Mouse (Mus musculus) forebrain, embryonic 14.5 days (tissue): ENCODE data around the gene Pycr2. TPM values are rescaled to one million over a fixed set of nuclear protein-coding genes. Genes with fewer than 3 reads are reported as not detected.

Source experiments
- ATAC-seq: fragments of 200-750 bp; cut with Nextera tagmentation; 2 replicates; pipeline ENCODE4 v1.8.0; 2017; ENCODE audit warnings: mild to moderate bottlenecking, moderate library complexity
- DNase-seq: peaks from one replicate; pipeline ENCODE4 v3.0.0-alpha.2; 2015; ENCODE audit warnings: low spot score
- H3K27ac ChIP-seq: fragments of 300-500 bp; sonication (generic); 2 replicates; pipeline ENCODE4 v1.5.1; 2014; ENCODE audit warnings: low read depth, mild to moderate bottlenecking, control low read depth, low read length, moderate library complexity
- H3K27me3 ChIP-seq: fragments of 300-500 bp; sonication (generic); replicated peaks from 2 replicates; pipeline ENCODE4 v1.6.1; 2014; ENCODE audit warnings: low read length, control low read depth, mixed read lengths; ENCODE audit not compliant: control insufficient read depth, insufficient read depth
- H3K36me3 ChIP-seq: fragments of 300-500 bp; sonication (generic); 2 replicates; pipeline ENCODE4 v1.6.1; 2014; ENCODE audit warnings: low read length, control low read depth; ENCODE audit not compliant: control insufficient read depth, insufficient read depth
- H3K4me1 ChIP-seq: fragments of 300-500 bp; sonication (generic); 2 replicates; pipeline ENCODE4 v1.6.1; 2014; ENCODE audit warnings: antibody characterized with exemption, low read length, control low read depth; ENCODE audit not compliant: control insufficient read depth, insufficient read depth
- H3K4me2 ChIP-seq: fragments of 300-500 bp; sonication (generic); 2 replicates; pipeline ENCODE4 v1.6.1; 2014; ENCODE audit warnings: mild to moderate bottlenecking, control low read depth, low read length
- H3K4me3 ChIP-seq: fragments of 300-500 bp; sonication (generic); 2 replicates; pipeline ENCODE4 v1.5.1; 2014; ENCODE audit warnings: low read depth, low read length, control low read depth
- H3K9ac ChIP-seq: fragments of 300-500 bp; sonication (generic); 2 replicates; pipeline ENCODE4 v1.6.1; 2014; ENCODE audit warnings: mild to moderate bottlenecking, low read length, control low read depth, moderate library complexity
- H3K9me3 ChIP-seq: fragments of 300-500 bp; sonication (generic); replicated peaks from 2 replicates; pipeline ENCODE4 v1.6.1; 2016; ENCODE audit warnings: low read length, control low read depth, mixed read lengths; ENCODE audit not compliant: control insufficient read depth
- WGBS: fragments of 180-500 bp; shearing (Covaris S2); extraction: QIAGEN DNeasy Blood & Tissue Kit; methylation state at CpG from one replicate; pipeline ENCODE4 v1.1.7; 2014; 5-methylcytosine and 5-hydroxymethylcytosine counted together
- polyA plus RNA-seq: library from polyadenylated mRNA; unstranded; fragments of >200 nt; fragmentation: Nextera tagmentation; extraction: Ambion mirVana; gene quantifications from 2 replicates; pipeline ENCODE4 v1.2.1, GENCODE M21; 2014

Gene Pycr2
- polyA plus RNA-seq, 1 experiment from 2014 or later, result 94.0 TPM

GRCm38 (mm10) chr1:180912792-180913191 lies 8.7 kb downstream of the Pycr2 start:
- H3K4me2 ChIP-seq, result no peak overlapping the region
- no peaks in the 10 kb centered on the region for H3K27me3 ChIP-seq
- no peaks in the 10 kb centered on the region for H3K9me3 ChIP-seq
- WGBS, result 86% methylated on average over 5 of the region's 5 CpGs
- H3K27ac ChIP-seq, result no peak overlapping the region
- DNase-seq, result no peak
- H3K36me3 ChIP-seq, result peaks cover 10% of the 10 kb centered on the region
- no peaks in the 10 kb centered on the region for H3K4me1 ChIP-seq
- no peak overlapping the region for H3K9ac ChIP-seq
- ATAC-seq, result no peak
- no peak overlapping the region for H3K4me3 ChIP-seq

GRCm38 (mm10) chr1:180913797-180914196 lies 9.7 kb downstream of the Pycr2 start:
- WGBS, result 56% methylated on average over 4 of the region's 4 CpGs
- H3K4me3 ChIP-seq, result no peak overlapping the region
- H3K9me3 ChIP-seq, result no peaks in the 10 kb centered on the region
- DNase-seq (no peak), ATAC-seq (no peak)
- no peak overlapping the region for H3K27ac ChIP-seq
- H3K36me3 ChIP-seq, result peaks cover 3% of the 10 kb centered on the region; the same call in 1 of the 2 replicates
- H3K4me2 ChIP-seq, result no peak overlapping the region
- H3K9ac ChIP-seq, result no peak overlapping the region
- H3K27me3 ChIP-seq, result no peaks in the 10 kb centered on the region
- H3K4me1 ChIP-seq, result no peaks in the 10 kb centered on the region

GRCm38 (mm10) chr1:180916425-180916824 lies 12.3 kb downstream of the Pycr2 start:
- Histone ChIP-seq H3K27me3 (no peaks in the 10 kb centered on the region), H3K4me2 (no peak overlapping the region), H3K4me3 (no peak overlapping the region), H3K27ac (no peak overlapping the region), H3K9me3 (no peaks in the 10 kb centered on the region), H3K9ac (no peak overlapping the region), H3K4me1 (no peaks in the 10 kb centered on the region), H3K36me3 (no peaks in the 10 kb centered on the region)
- no peak for DNase-seq
- no peak for ATAC-seq
- 89% methylated on average over 11 of the region's 11 CpGs for WGBS

- H3K27ac ChIP-seq, result no peak overlapping the region
- 68% methylated on average over 1 of the region's 1 CpGs for WGBS
- no peak for DNase-seq
- H3K4me3 ChIP-seq, result no peak overlapping the region
- no peaks in the 10 kb centered on the region for H3K27me3 ChIP-seq
- no peak overlapping the region for H3K9ac ChIP-seq
- no peaks in the 10 kb centered on the region for H3K9me3 ChIP-seq
- no peaks in the 10 kb centered on the region for H3K36me3 ChIP-seq
- H3K4me2 ChIP-seq, result no peak overlapping the region
- no peak for ATAC-seq
- no peaks in the 10 kb centered on the region for H3K4me1 ChIP-seq
Measured at GRCm38 (mm10) chr1:180917053-180917452, 13.0 kb downstream of the Pycr2 start.

- Histone ChIP-seq H3K9me3 (no peaks in the 10 kb centered on the region), H3K27ac (no peak overlapping the region), H3K4me1 (no peaks in the 10 kb centered on the region), H3K4me2 (no peak overlapping the region), H3K9ac (no peak overlapping the region), H3K27me3 (no peaks in the 10 kb centered on the region), H3K36me3 (no peaks in the 10 kb centered on the region), H3K4me3 (no peak overlapping the region)
- ATAC-seq (no peak), DNase-seq (no peak)
- WGBS, result 36% methylated on average over 8 of the region's 8 CpGs
Measured at GRCm38 (mm10) chr1:180919686-180920085, 15.6 kb downstream of the Pycr2 start.

- no peak overlapping the region for H3K9ac ChIP-seq
- ATAC-seq (no peak), DNase-seq (no peak)
- no peaks in the 10 kb centered on the region for H3K36me3 ChIP-seq
- 75% methylated on average over 6 of the region's 6 CpGs for WGBS
- no peak overlapping the region for H3K4me3 ChIP-seq
- no peaks in the 10 kb centered on the region for H3K4me1 ChIP-seq
- H3K27me3 ChIP-seq, result no peaks in the 10 kb centered on the region
- H3K4me2 ChIP-seq, result no peak overlapping the region
- no peaks in the 10 kb centered on the region for H3K9me3 ChIP-seq
- H3K27ac ChIP-seq, result no peak overlapping the region
Measured at GRCm38 (mm10) chr1:180922273-180923048, 18.4 kb downstream of the Pycr2 start.

- ATAC-seq (no peak), DNase-seq (no peak)
- Histone ChIP-seq H3K4me2 (no peak overlapping the region), H3K36me3 (no peaks in the 10 kb centered on the region), H3K27ac (no peak overlapping the region), H3K4me1 (no peaks in the 10 kb centered on the region), H3K27me3 (no peaks in the 10 kb centered on the region), H3K9me3 (no peaks in the 10 kb centered on the region), H3K9ac (no peak overlapping the region), H3K4me3 (no peak overlapping the region)
- 34% methylated on average over 2 of the region's 2 CpGs for WGBS
Measured at GRCm38 (mm10) chr1:180924737-180925136, 20.6 kb downstream of the Pycr2 start.

- Histone ChIP-seq H3K36me3 (no peaks in the 10 kb centered on the region), H3K9me3 (no peaks in the 10 kb centered on the region), H3K4me1 (no peaks in the 10 kb centered on the region), H3K4me2 (no peak overlapping the region), H3K9ac (no peak overlapping the region), H3K27ac (no peak overlapping the region), H3K27me3 (no peaks in the 10 kb centered on the region), H3K4me3 (no peak overlapping the region)
- no peak for ATAC-seq
- DNase-seq, result no peak
- 71% methylated on average over 4 of the region's 4 CpGs for WGBS
Measured at GRCm38 (mm10) chr1:180926286-180926685, 22.2 kb downstream of the Pycr2 start.

GRCm38 (mm10) chr1:180929599-180929998 lies 25.5 kb downstream of the Pycr2 start:
- Histone ChIP-seq H3K36me3 (no peaks in the 10 kb centered on the region), H3K9me3 (no peaks in the 10 kb centered on the region), H3K9ac (no peak overlapping the region), H3K27ac (no peak overlapping the region), H3K27me3 (peaks cover 12% of the 10 kb centered on the region), H3K4me3 (no peak overlapping the region), H3K4me2 (no peak overlapping the region), H3K4me1 (no peaks in the 10 kb centered on the region)
- DNase-seq (no peak), ATAC-seq (no peak)
- 61% methylated on average over 2 of the region's 2 CpGs for WGBS
